Mouse (Mus musculus) neural tube, embryonic 15.5 days (tissue): Measurements from ENCODE around the gene Letmd1. TPM values are rescaled to one million over a fixed set of nuclear protein-coding genes. Genes with fewer than 3 reads are reported as not detected.

Experiments
- ATAC-seq: fragments of 200-750 bp; cut with Nextera tagmentation; 2 replicates; pipeline ENCODE4 v1.8.0; 2017; ENCODE audit warnings: mild to moderate bottlenecking, moderate TSS enrichment, moderate library complexity; ENCODE audit not compliant: low FRiP score
- H3K27ac ChIP-seq: fragments of 300-500 bp; sonication (generic); replicated peaks from 2 replicates; pipeline ENCODE4 v1.5.1; 2015; ENCODE audit warnings: mild to moderate bottlenecking, inconsistent platforms
- H3K27me3 ChIP-seq: fragments of 300-500 bp; sonication (generic); replicated peaks from 2 replicates; pipeline ENCODE4 v1.6.1; 2015; ENCODE audit warnings: inconsistent platforms
- H3K36me3 ChIP-seq: fragments of 300-500 bp; sonication (generic); 2 replicates; pipeline ENCODE4 v1.6.1; 2015; ENCODE audit warnings: inconsistent platforms
- H3K4me1 ChIP-seq: fragments of 300-500 bp; sonication (generic); 2 replicates; pipeline ENCODE4 v1.6.1; 2015; ENCODE audit warnings: inconsistent platforms
- H3K4me2 ChIP-seq: fragments of 300-500 bp; sonication (generic); 2 replicates; pipeline ENCODE4 v1.6.1; 2015; ENCODE audit warnings: inconsistent platforms, mild to moderate bottlenecking, moderate library complexity
- H3K4me3 ChIP-seq: fragments of 300-500 bp; sonication (generic); replicated peaks from 2 replicates; pipeline ENCODE4 v1.5.1; 2015; ENCODE audit warnings: mild to moderate bottlenecking, inconsistent platforms
- H3K9ac ChIP-seq: fragments of 300-500 bp; sonication (generic); replicated peaks from 2 replicates; pipeline ENCODE4 v1.6.1; 2015; ENCODE audit warnings: mild to moderate bottlenecking, inconsistent platforms
- H3K9me3 ChIP-seq: fragments of 300-500 bp; sonication (generic); replicated peaks from 2 replicates; pipeline ENCODE4 v1.6.1; 2016; ENCODE audit warnings: inconsistent platforms
- WGBS: fragments of 180-500 bp; shearing (Covaris S2); methylation state at CpG from one replicate; pipeline ENCODE4 v1.1.7; 2015; ENCODE audit warnings: mixed read lengths; 5-methylcytosine and 5-hydroxymethylcytosine counted together
- polyA plus RNA-seq: library from polyadenylated mRNA; unstranded; fragments of >200 nt; fragmentation: Nextera tagmentation; extraction: Ambion mirVana; gene quantifications from 2 replicates; pipeline ENCODE4 v1.2.1, GENCODE M21; 2015

Letmd1 gene
- polyA plus RNA-seq, 1 experiment from 2014 or later: 57.2 TPM

GRCm38 (mm10) chr15:100428296-100428905 is 40.4 kb upstream of the Letmd1 start:
- H3K4me3 ChIP-seq: no peak overlapping the region
- H3K9me3 ChIP-seq: no peaks in the 10 kb centered on the region
- H3K27me3 ChIP-seq: peaks cover 23% of the 10 kb centered on the region
- no peak overlapping the region for H3K27ac ChIP-seq
- peaks cover 11% of the 10 kb centered on the region for H3K4me1 ChIP-seq
- ATAC-seq: no peak
- no peak overlapping the region for H3K9ac ChIP-seq
- 79% methylated on average over 13 of the region's 13 CpGs for WGBS
- no peaks in the 10 kb centered on the region for H3K36me3 ChIP-seq
- no peak overlapping the region for H3K4me2 ChIP-seq

GRCm38 (mm10) chr15:100429959-100430565 is 38.8 kb upstream of the Letmd1 start:
- H3K27ac ChIP-seq: 0 out of 2 replicates have a peak overlapping the region, but pooled peaks have one; percentile 6
- H3K4me3 ChIP-seq: no peak overlapping the region
- no peaks in the 10 kb centered on the region for H3K4me1 ChIP-seq
- H3K27me3 ChIP-seq: peaks cover 9% of the 10 kb centered on the region
- H3K9ac ChIP-seq: no peak overlapping the region
- H3K9me3 ChIP-seq: no peaks in the 10 kb centered on the region
- no peak overlapping the region for H3K4me2 ChIP-seq
- H3K36me3 ChIP-seq: no peaks in the 10 kb centered on the region
- 71% methylated on average over 11 of the region's 11 CpGs for WGBS
- no peak for ATAC-seq

GRCm38 (mm10) chr15:100433234-100433633 is 35.6 kb upstream of the Letmd1 start:
- no peak for ATAC-seq
- 77% methylated on average over 4 of the region's 4 CpGs for WGBS
- Histone ChIP-seq H3K4me2 (no peak overlapping the region), H3K4me3 (no peak overlapping the region), H3K27me3 (no peaks in the 10 kb centered on the region), H3K4me1 (no peaks in the 10 kb centered on the region), H3K36me3 (no peaks in the 10 kb centered on the region), H3K9ac (no peak overlapping the region), H3K9me3 (no peaks in the 10 kb centered on the region), H3K27ac (no peak overlapping the region)

- Histone ChIP-seq H3K36me3 (no peaks in the 10 kb centered on the region), H3K4me1 (no peaks in the 10 kb centered on the region), H3K4me3 (no peak overlapping the region), H3K9ac (no peak overlapping the region), H3K27ac (no peak overlapping the region), H3K9me3 (no peaks in the 10 kb centered on the region), H3K4me2 (no peak overlapping the region), H3K27me3 (no peaks in the 10 kb centered on the region)
- WGBS: 91% methylated on average over 4 of the region's 4 CpGs
- no peak for ATAC-seq
Observed at GRCm38 (mm10) chr15:100436112-100436511, 32.7 kb upstream of the Letmd1 start.

DNA sequence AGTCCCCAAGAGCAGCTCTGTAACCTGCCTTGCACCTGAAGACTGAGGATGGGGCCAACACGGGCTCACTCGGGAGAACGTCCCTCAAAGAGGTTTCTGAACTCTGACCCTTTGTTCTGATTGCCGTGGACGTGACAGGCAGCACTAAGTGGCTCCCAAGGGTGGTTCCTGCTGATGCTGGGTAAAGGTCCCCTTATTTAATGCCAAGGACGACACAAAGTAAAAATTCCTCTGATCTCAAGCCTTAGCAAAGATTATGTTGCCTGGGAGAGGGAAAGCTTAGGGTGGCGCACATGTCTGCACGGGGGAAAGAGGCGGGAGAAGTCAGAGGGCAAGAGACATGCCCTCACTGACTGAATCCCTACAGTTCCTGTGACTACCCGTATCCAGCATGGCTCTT is 32.3 kb upstream of the Letmd1 start:
- H3K9me3 ChIP-seq: no peaks in the 10 kb centered on the region
- no peak for ATAC-seq
- H3K36me3 ChIP-seq: no peaks in the 10 kb centered on the region
- no peak overlapping the region for H3K9ac ChIP-seq
- no peak overlapping the region for H3K27ac ChIP-seq
- no peak overlapping the region for H3K4me2 ChIP-seq
- H3K4me3 ChIP-seq: no peak overlapping the region
- 68% methylated on average over 10 of the region's 10 CpGs for WGBS
- no peaks in the 10 kb centered on the region for H3K4me1 ChIP-seq
- no peaks in the 10 kb centered on the region for H3K27me3 ChIP-seq

GRCm38 (mm10) chr15:100443126-100443922 is 25.5 kb upstream of the Letmd1 start:
- H3K9me3 ChIP-seq: no peaks in the 10 kb centered on the region
- 6% methylated on average over 19 of the region's 31 CpGs for WGBS
- peak; percentile 98 for ATAC-seq
- peak overlapping the region; percentile 87 for H3K27ac ChIP-seq
- H3K9ac ChIP-seq: peak overlapping the region; percentile 56
- no peaks in the 10 kb centered on the region for H3K36me3 ChIP-seq
- peak overlapping the region; percentile 69 for H3K4me2 ChIP-seq
- peak overlapping the region; percentile 45 for H3K4me3 ChIP-seq
- no peaks in the 10 kb centered on the region for H3K27me3 ChIP-seq
- H3K4me1 ChIP-seq: peaks cover 15% of the 10 kb centered on the region

GRCm38 (mm10) chr15:100446887-100447286 is 21.9 kb upstream of the Letmd1 start:
- H3K9me3 ChIP-seq: no peaks in the 10 kb centered on the region
- no peaks in the 10 kb centered on the region for H3K27me3 ChIP-seq
- H3K27ac ChIP-seq: no peak overlapping the region
- H3K9ac ChIP-seq: no peak overlapping the region
- ATAC-seq: no peak
- WGBS: 83% methylated on average over 2 of the region's 2 CpGs
- no peak overlapping the region for H3K4me3 ChIP-seq
- peaks cover 15% of the 10 kb centered on the region for H3K4me1 ChIP-seq
- H3K36me3 ChIP-seq: no peaks in the 10 kb centered on the region
- no peak overlapping the region for H3K4me2 ChIP-seq

DNA sequence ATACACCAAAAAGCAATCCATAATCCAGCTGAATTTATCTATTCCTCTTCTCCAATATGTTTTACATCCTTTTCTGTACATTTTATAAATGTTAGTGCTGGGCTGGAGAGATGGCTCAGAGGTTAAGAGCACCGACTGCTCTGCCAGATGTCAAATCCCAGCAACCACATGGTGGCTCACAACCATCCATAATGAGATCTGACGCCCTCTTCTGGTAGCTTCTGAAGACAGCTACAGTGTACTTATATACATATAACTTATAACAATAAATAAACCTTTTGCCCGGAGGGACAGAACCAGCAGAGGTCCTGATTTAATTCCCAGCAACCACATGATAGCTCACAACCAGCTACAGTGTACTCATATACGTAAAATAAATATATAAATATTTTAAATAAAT is 20.3 kb upstream of the Letmd1 start:
- ATAC-seq: no peak
- H3K9ac ChIP-seq: no peak overlapping the region
- H3K27me3 ChIP-seq: no peaks in the 10 kb centered on the region
- no peaks in the 10 kb centered on the region for H3K9me3 ChIP-seq
- H3K36me3 ChIP-seq: no peaks in the 10 kb centered on the region
- H3K4me2 ChIP-seq: no peak overlapping the region
- WGBS: 70% methylated on average over 4 of the region's 4 CpGs
- no peak overlapping the region for H3K27ac ChIP-seq
- peaks cover 8% of the 10 kb centered on the region for H3K4me1 ChIP-seq
- no peak overlapping the region for H3K4me3 ChIP-seq

GRCm38 (mm10) chr15:100449495-100449894 is 19.3 kb upstream of the Letmd1 start:
- 89% methylated on average over 3 of the region's 3 CpGs for WGBS
- Histone ChIP-seq H3K4me1 (no peaks in the 10 kb centered on the region), H3K36me3 (no peaks in the 10 kb centered on the region), H3K9me3 (no peaks in the 10 kb centered on the region), H3K27ac (no peak overlapping the region), H3K4me2 (no peak overlapping the region), H3K27me3 (no peaks in the 10 kb centered on the region), H3K9ac (no peak overlapping the region), H3K4me3 (no peak overlapping the region)
- ATAC-seq: no peak

DNA sequence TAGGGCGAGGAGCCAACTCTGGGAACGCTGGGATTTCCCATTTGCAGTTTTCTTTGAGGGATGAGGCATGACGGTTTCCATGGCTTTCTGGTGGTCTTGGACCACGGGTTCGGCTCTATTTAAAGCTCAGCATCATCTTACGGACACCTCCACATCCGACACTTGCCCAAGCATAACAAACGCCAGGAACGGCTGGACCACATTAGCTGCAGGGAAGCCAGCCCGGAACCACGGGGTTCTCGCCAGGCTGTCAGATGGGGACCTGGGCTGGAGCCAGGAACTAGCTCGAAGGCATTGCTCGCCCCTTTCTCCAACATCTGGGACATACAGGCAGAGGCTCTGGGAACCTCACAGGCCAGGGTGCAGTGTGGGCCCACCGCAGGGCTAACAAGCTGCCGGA is 17.6 kb upstream of the Letmd1 start:
- no peaks in the 10 kb centered on the region for H3K36me3 ChIP-seq
- no peak overlapping the region; the same call in 1 of the 2 replicates for H3K27ac ChIP-seq
- 61% methylated on average over 16 of the region's 16 CpGs for WGBS
- H3K4me3 ChIP-seq: no peak overlapping the region
- no peak overlapping the region for H3K4me2 ChIP-seq
- H3K9ac ChIP-seq: no peak overlapping the region
- H3K9me3 ChIP-seq: no peaks in the 10 kb centered on the region
- no peak for ATAC-seq
- no peaks in the 10 kb centered on the region for H3K4me1 ChIP-seq
- no peaks in the 10 kb centered on the region for H3K27me3 ChIP-seq

DNA sequence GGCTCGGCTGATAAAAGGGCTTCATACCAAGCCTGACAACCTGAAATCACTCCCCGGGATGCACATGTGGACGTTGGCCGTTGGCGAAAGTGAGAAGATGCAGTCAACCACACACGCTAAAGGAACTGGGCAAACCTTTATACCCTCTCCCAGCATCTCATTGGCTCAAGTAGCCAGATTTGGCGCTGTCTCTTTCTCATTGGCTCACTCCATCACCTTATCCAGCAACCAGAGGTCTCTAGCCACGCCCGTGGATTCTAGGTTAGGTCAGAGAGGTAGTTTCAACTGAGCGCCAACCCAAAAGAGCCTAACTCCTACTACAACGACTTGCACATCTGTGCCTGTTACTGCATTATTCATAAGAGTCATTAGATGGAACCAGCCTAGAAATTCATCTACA is 16.3 kb upstream of the Letmd1 start:
- H3K4me3 ChIP-seq: no peak overlapping the region
- 81% methylated on average over 11 of the region's 11 CpGs for WGBS
- no peak overlapping the region for H3K9ac ChIP-seq
- H3K27me3 ChIP-seq: no peaks in the 10 kb centered on the region
- no peak overlapping the region for H3K27ac ChIP-seq
- no peak for ATAC-seq
- no peaks in the 10 kb centered on the region for H3K9me3 ChIP-seq
- H3K36me3 ChIP-seq: no peaks in the 10 kb centered on the region
- H3K4me2 ChIP-seq: no peak overlapping the region
- peaks cover 4% of the 10 kb centered on the region; the same call in 1 of the 2 replicates for H3K4me1 ChIP-seq
